Mouse (Mus musculus) MEL (cell line): ENCODE results near the gene Fbxl16.

Experiments used
- CHD1 ChIP-seq: IDR thresholded peaks from 2 replicates; pipeline ENCODE4 v1.6.1; 2012; ENCODE audit warnings: low read depth, mild to moderate bottlenecking, inconsistent platforms, low read length, improper control_type of control experiment
- CHD2 ChIP-seq: IDR thresholded peaks from 2 replicates; pipeline ENCODE4 v1.6.1; 2011; ENCODE audit warnings: low read length, improper control_type of control experiment
- CTCF ChIP-seq, 3 experiments: IDR thresholded peaks in 2 of 3; conservative IDR thresholded peaks in 1 of 3; 2 replicates each; pipeline ENCODE4 v1.5.1; 2011 to 2012; ENCODE audit warnings: low read length in 3 of 3, low read depth in 2 of 3, mild to moderate bottlenecking in 2 of 3, improper control_type of control experiment in 1 of 3, inconsistent platforms in 1 of 3, mixed read lengths in 1 of 3, moderate library complexity in 1 of 3; ENCODE audit not compliant: control insufficient read depth in 1 of 3, insufficient read depth in 1 of 3, poor library complexity in 1 of 3, severe bottlenecking in 1 of 3
- EP300 ChIP-seq, 2 experiments: IDR thresholded peaks; 2 replicates each; pipeline ENCODE4 v1.6.1; 2011; ENCODE audit warnings: improper control_type of control experiment in 2 of 2, low read length in 2 of 2, low read depth in 1 of 2, mild to moderate bottlenecking in 1 of 2
- GATA1 ChIP-seq: IDR thresholded peaks from 2 replicates; pipeline ENCODE4 v1.6.1; 2011; ENCODE audit warnings: low read depth, low read length, improper control_type of control experiment
- HCFC1 ChIP-seq: IDR thresholded peaks from 2 replicates; pipeline ENCODE4 v1.6.1; 2012; ENCODE audit warnings: low read depth, mild to moderate bottlenecking, inconsistent platforms, low read length, improper control_type of control experiment, moderate library complexity
- MAZ ChIP-seq: IDR thresholded peaks from 2 replicates; pipeline ENCODE4 v1.6.1; 2012; ENCODE audit warnings: low read depth, mild to moderate bottlenecking, inconsistent platforms, low read length, improper control_type of control experiment
- POLR2A ChIP-seq, 2 experiments: IDR thresholded peaks; 2 replicates each; pipeline ENCODE4 v1.6.1; 2011 to 2012; ENCODE audit warnings: low read length in 2 of 2, mild to moderate bottlenecking in 2 of 2, control low read depth in 1 of 2, improper control_type of control experiment in 1 of 2, low read depth in 1 of 2, moderate library complexity in 1 of 2; ENCODE audit not compliant: control insufficient read depth in 1 of 2, insufficient read depth in 1 of 2, poor library complexity in 1 of 2
- SMC3 ChIP-seq: IDR thresholded peaks from 2 replicates; pipeline ENCODE4 v1.6.1; 2011; ENCODE audit warnings: low read depth, low read length, improper control_type of control experiment
- TBP ChIP-seq: IDR thresholded peaks from 2 replicates; pipeline ENCODE4 v1.8.0; 2011; ENCODE audit warnings: low read depth, low read length, improper control_type of control experiment
- TCF12 ChIP-seq: IDR thresholded peaks from 2 replicates; pipeline ENCODE4 v1.6.1; 2014; ENCODE audit warnings: low read depth, mild to moderate bottlenecking, inconsistent platforms, low read length, improper control_type of control experiment, moderate library complexity
- USF1 ChIP-seq: IDR thresholded peaks from 2 replicates; pipeline ENCODE4 v1.6.1; 2014; ENCODE audit warnings: low read depth, mild to moderate bottlenecking, inconsistent platforms, low read length, improper control_type of control experiment, moderate library complexity
- ZKSCAN1 ChIP-seq: IDR thresholded peaks from 2 replicates; pipeline ENCODE4 v1.6.1; 2012; ENCODE audit warnings: low read depth, mild to moderate bottlenecking, inconsistent platforms, low read length, improper control_type of control experiment, moderate library complexity

- TF ChIP-seq POLR2A (IDR thresholded peaks at IDR 0.05; ENCODE audit: control insufficient read depth in 1 of 2, insufficient read depth in 1 of 2, low read depth in 1 of 2, low read length in 2 of 2, poor library complexity in 1 of 2) (no peak), CTCF (IDR thresholded peaks at IDR 0.05 in 2 of 3, conservative IDR thresholded peaks at IDR 0.05 in 1 of 3; ENCODE audit: control insufficient read depth in 1 of 3, insufficient read depth in 1 of 3, low read depth in 2 of 3, low read length in 3 of 3, poor library complexity in 1 of 3, severe bottlenecking in 1 of 3) (no peak), GATA1 (no peak), CHD1 (no peak), ZKSCAN1 (no peak), HCFC1 (no peak), TBP (no peak), SMC3 (no peak), EP300 (IDR thresholded peaks at IDR 0.05; ENCODE audit: low read depth in 1 of 2, low read length in 2 of 2) (no peak), USF1 (no peak), CHD2 (no peak), MAZ (no peak), TCF12 (no peak)
Measured at GRCm38 (mm10) chr17:25827546-25828222, 18.8 kb downstream of the Fbxl16 start.
